Comparison of ENCODE assay signal across 21 mouse cellular contexts in the genomic region with DNA sequence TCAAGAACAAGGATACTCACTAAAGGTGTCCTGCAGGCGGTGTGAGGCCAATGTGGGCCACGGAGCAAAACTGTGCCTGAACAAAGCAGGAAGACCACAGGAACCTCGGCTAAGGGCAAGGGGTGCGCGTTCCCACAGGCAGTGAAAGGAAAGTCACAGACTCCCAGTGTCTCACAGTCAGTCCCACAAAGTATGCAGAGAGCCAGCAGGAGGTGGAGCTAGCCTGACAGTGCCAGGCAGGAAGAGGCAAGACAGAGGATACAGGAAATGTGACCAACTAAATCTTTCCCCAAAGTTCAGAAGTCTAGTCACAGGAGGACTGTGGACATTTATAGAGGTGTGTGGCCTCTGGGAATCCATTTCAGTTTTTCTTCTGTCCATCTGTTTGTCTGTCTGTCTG. TPM values are rescaled to one million over a fixed set of nuclear protein-coding genes. Genes with fewer than 3 reads are reported as not detected.
DNase-seq lines count a peak whose midpoint lies in the region; ATAC-seq lines count a peak whose summit lies in the region.
"Had no signal": no experiment of that assay in that cellular context is flagged by ENCODE, and none has a peak within 500 bp of the region (broad histone marks: within the 10 kb centered on the region; RNA-seq: fewer than 3 reads in every experiment).

No protein-coding gene starts in this region.

- H3K9ac ChIP-seq in kidney, embryonic 16.5 days (replicated peaks; ENCODE audit: low read length) = no peak overlapping the region
- H3K9ac ChIP-seq: heart, embryonic 15.5 days; hindbrain, embryonic 15.5 days; limb, embryonic 13.5 days; liver, embryonic 12.5 days; midbrain, embryonic 13.5 days had no signal

- H3K4me2 ChIP-seq in kidney, embryonic 16.5 days (replicated peaks; ENCODE audit: low read depth, low read length) = no peak overlapping the region
- H3K4me2 ChIP-seq: heart, embryonic 15.5 days; hindbrain, embryonic 15.5 days; limb, embryonic 13.5 days; liver, embryonic 12.5 days; midbrain, embryonic 13.5 days had no signal

- H3K4me3 ChIP-seq in kidney, embryonic 16.5 days (ENCODE audit: low read length) = no peak overlapping the region
- peak overlapping the region; percentile 75 for H3K4me3 ChIP-seq in megakaryocyte, embryonic 14.5 days (replicated peaks)
- H3K4me3 ChIP-seq: gastrocnemius, adult 2 months; heart, embryonic 15.5 days; hindbrain, embryonic 15.5 days; limb, embryonic 13.5 days; liver, embryonic 12.5 days; midbrain, embryonic 13.5 days had no signal

- H3K36me3 ChIP-seq in kidney, embryonic 16.5 days (ENCODE audit: insufficient read depth, low read length) = no peaks in the 10 kb centered on the region
- no peaks in the 10 kb centered on the region for H3K36me3 ChIP-seq in megakaryocyte, embryonic 14.5 days (replicated peaks; ENCODE audit: low read length)
- H3K36me3 ChIP-seq: heart, embryonic 15.5 days; hindbrain, embryonic 15.5 days; limb, embryonic 13.5 days; liver, embryonic 12.5 days; midbrain, embryonic 13.5 days had no signal

- no peaks in the 10 kb centered on the region for H3K9me3 ChIP-seq in kidney, embryonic 16.5 days (ENCODE audit: low read length)
- H3K9me3 ChIP-seq in megakaryocyte, embryonic 14.5 days = no peaks in the 10 kb centered on the region
- H3K9me3 ChIP-seq: heart, embryonic 15.5 days; hindbrain, embryonic 15.5 days; limb, embryonic 13.5 days; liver, embryonic 12.5 days; midbrain, embryonic 13.5 days had no signal

- H3K4me1 ChIP-seq in kidney, embryonic 16.5 days (ENCODE audit: insufficient read depth, low read length) = no peaks in the 10 kb centered on the region
- H3K4me1 ChIP-seq in megakaryocyte, embryonic 14.5 days = peaks cover 38% of the 10 kb centered on the region
- H3K4me1 ChIP-seq: limb, embryonic 13.5 days; liver, embryonic 12.5 days; midbrain, embryonic 13.5 days had no signal

- no peaks in the 10 kb centered on the region for H3K27me3 ChIP-seq in kidney, embryonic 16.5 days (ENCODE audit: insufficient read depth, low read length)
- H3K27me3 ChIP-seq in megakaryocyte, embryonic 14.5 days (replicated peaks) = peaks cover 14% of the 10 kb centered on the region
- H3K27me3 ChIP-seq: heart, embryonic 15.5 days; hindbrain, embryonic 15.5 days; limb, embryonic 13.5 days; liver, embryonic 12.5 days; midbrain, embryonic 13.5 days had no signal

- no peak overlapping the region for H3K27ac ChIP-seq in kidney, embryonic 16.5 days (ENCODE audit: low read length)
- H3K27ac ChIP-seq: gastrocnemius, adult 2 months; heart, embryonic 15.5 days; hindbrain, embryonic 15.5 days; limb, embryonic 13.5 days; liver, embryonic 12.5 days; midbrain, embryonic 13.5 days; stomach, postnatal 0 days had no signal

- DNase-seq in kidney, adult 9 months = peak; percentile 35
- peak; percentile 47 for DNase-seq in ES-CJ7 (ENCODE audit: low read depth, low spot score)
- DNase-seq in kidney, postnatal 4 days = peak; percentile 12 to 25
- no peak for DNase-seq in cerebellum, postnatal 25 days
- DNase-seq: adrenal gland, postnatal 10 days; cerebellum, adult 8-10 months; gastrocnemius, adult 2 months; lung, adult 2 months; right cerebral cortex, postnatal 14 days; thymus, adult 2 months had no signal

- 72% methylated on average over 5 of the region's 5 CpGs for WGBS in kidney, embryonic 16.5 days

- no peak for ATAC-seq in kidney, embryonic 16.5 days (ENCODE audit: low FRiP score, low TSS enrichment)
- ATAC-seq in megakaryocyte, adult 5-6 weeks (ENCODE audit: poor library complexity, severe bottlenecking) = no peak
- ATAC-seq: activated CD4-positive, CD25-positive, alpha-beta regulatory T cell, adult 4 months; forebrain, embryonic 14.5 days; liver, embryonic 12.5 days; midbrain, embryonic 13.5 days had no signal

RNA-seq across cellular contexts. Expression of a gene that starts 26.5 kb away (rescaled TPM):
- polyA plus RNA-seq in kidney, embryonic 16.5 days (2015; fragmentation: Nextera tagmentation; extraction: Ambion mirVana) = 91.0 and 95.7 TPM in 2 replicates
- 4.2 and 27.8 TPM in 2 replicates for polyA plus RNA-seq in megakaryocyte, embryonic 14.5 days (2012; ENCODE audit: insufficient read depth, low replicate concordance)
- total RNA-seq in megakaryocyte, adult 5-6 weeks (2015) = 140 and 149 TPM in 2 replicates
- 84.8 and 108 TPM in 2 replicates for total RNA-seq in megakaryocyte, adult 5-6 weeks (2017)

RNA-seq across cellular contexts. Expression of a gene that starts 59.3 kb away (rescaled TPM):
- polyA plus RNA-seq in kidney, embryonic 16.5 days (2015; fragmentation: Nextera tagmentation; extraction: Ambion mirVana) = 0.86 and 2.1 TPM in 2 replicates
- 650 and 2,177 TPM in 2 replicates for polyA plus RNA-seq in megakaryocyte, embryonic 14.5 days (2012; ENCODE audit: insufficient read depth, low replicate concordance)
- total RNA-seq in megakaryocyte, adult 5-6 weeks (2015) = 7.7 and 12.4 TPM in 2 replicates
- 7.7 and 15.2 TPM in 2 replicates for total RNA-seq in megakaryocyte, adult 5-6 weeks (2017)
- polyA plus RNA-seq: activated CD4-positive, CD25-positive, alpha-beta regulatory T cell, adult 4 months had no signal

Comparison
In these comparisons a context has a peak if more than half of its experiments do, and no peak if none do; other contexts are left out.
1. DNase-seq: peak in kidney, adult 9 months (single experiment), ES-CJ7 (single experiment) and kidney, postnatal 4 days (2 of 2); none in cerebellum, postnatal 25 days (0 of 2).
2. RNA of a gene that starts 59.3 kb away (polyA plus RNA-seq): 650 to 2,177 TPM in megakaryocyte, embryonic 14.5 days; 0.86 to 2.1 TPM in kidney, embryonic 16.5 days; every median in the first group is over 100 times any median in the second.